Mouse (Mus musculus) ovary, postnatal 36 days (tissue): Measurements from ENCODE around the gene Gm20708.

Experiments used
- DNase-seq: peaks from one replicate; pipeline ENCODE4 v3.0.0; 2022; ENCODE audit warnings: low spot score, mixed read lengths

Gm20708 gene

DNA sequence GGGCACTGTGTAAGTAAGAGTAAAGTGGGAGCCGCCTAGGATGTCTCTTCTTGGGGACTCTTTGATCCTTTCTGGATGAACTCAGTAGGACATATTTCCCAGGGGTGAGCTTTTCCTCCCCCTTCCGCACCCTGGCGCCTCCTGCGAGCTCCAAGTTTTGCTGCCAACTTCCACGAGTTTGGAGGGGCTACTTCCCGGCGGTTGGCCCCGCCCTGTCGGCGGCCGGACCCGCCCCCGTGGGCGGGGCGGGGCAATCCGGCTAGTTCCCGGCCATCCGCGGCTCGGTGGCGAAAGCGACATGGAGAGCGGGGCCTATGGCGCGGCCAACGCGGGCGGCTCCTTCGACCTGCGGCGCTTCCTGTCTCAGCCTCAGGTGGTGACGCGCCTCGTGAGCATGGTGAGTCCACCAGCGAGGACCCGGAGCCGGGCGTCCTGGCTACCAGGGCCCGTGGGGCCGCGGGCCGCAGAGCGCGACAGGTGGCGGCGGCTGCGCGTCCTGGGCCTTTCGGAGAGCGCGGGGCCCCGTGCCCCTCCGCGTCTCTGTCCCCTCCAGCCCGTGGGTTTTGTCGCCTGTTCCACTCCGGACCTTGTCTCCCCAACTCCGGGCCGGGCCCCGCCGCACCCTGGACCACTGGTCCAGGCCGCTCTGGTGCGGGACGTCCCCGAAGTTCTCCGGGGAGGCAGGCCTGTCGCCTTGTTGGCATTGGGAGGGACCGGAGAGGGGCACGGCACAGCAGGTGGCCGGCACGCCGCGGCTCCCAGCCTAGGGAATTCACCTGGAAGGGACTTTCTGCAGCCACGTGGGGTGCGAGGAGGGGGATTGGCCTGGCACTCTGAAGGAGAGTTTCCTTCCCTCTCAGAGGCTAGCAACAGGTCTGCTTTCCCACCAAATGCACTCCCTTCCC is at the start of gene Gm20708, which contains the start of gene Syngr2:
Gene Gm20708, plus strand, starts transcription at position 262 of the 905 bp plus-strand sequence.
Gene Syngr2, plus strand, starts transcription at position 262 of the 905 bp plus-strand sequence.
- peak; percentile 82 for DNase-seq

DNA sequence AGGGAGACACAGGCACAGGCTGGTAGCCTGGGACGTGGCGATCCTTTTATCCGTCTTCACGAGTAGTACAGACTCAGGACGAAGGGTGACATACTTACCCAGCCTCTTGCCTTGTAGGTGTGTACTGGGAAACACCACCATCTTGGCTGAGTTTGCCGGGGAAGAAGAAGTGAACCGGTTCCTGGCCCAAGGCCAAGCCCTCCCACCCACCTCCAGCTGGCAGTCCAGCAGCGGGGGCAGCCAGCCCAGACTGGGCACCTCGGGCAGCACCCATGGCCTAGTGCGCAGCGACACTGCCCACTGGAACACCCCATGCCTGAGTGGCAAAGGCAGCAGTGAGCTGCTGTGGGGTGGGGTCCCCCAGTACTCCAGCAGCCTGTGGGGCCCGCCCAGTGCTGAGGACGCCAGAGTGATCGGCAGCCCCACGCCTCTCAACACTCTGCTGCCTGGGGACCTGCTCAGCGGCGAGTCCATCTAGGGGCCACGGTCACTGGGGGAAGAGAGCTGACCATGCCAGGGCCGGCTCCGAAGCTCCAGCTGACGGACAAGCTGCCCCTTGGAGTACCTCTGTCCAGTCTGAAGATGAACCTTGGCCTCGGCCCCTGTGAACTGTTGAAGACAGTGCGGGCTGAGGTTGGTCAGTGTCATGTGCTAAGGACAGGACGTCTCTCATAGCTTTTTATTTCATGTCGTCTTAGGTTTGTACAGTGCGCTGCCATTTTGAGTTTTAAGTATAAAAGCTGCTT is 48.9 kb upstream of the Gm20708 start:
- no peak for DNase-seq

DNA sequence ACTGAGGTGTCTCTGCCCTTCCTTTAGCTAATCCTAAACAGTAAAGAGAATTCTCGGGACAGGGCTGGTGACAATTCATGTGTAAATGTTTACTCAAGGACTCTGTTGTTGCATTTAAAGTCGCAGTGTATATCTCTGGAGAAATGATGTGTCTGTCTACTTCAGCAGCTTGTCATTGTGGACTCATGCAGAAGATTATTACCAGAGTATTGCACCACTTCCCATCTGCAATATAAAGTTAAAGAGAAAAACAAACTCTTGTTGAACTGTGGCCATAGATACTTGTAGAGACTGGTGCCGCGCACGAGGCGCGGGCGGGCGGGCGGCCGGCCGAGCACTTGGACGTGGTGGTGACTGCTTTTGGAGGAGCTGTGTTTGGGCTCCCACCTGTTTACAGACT is 47.7 kb upstream of the Gm20708 start:
- DNase-seq = no peak

DNA sequence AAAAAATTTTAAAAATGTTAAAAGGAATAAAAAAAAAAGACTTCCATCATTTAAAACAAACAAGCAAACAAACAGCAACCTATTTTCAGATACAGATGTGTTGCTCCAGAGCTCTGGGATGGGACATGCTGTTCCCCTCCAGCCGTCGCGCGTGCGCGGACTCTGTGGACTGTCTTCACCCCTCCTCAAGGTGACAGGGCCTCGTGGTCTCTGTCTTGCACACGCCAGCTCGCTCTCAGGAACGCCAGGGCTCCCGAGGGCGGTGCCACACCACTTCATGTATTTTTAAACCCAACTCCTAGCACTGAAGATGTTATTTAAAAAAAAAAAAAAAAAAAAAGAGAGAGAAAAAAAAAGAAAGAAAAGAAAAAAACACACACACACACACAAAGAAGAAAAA is 47.2 kb upstream of the Gm20708 start:
- DNase-seq = no peak

DNA sequence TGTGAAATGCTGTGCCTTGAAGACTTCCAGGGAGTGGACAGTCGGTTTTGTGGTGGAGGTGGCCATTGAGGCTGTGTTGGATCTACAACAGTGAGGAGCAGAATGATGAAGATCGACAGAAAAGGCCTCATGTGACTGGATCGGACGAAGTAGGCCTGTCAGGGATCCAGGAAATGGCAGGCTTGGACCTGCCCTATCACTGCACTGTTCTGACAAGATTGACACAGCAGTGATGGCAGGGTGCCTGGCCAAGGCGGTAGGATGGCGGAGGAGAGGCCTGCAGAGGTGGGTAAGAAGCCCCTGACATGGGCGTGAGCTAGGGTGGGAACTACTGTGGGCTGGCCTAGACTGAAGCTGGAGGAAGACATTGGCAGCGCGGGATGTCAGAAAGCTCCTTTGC is 45.1 kb upstream of the Gm20708 start:
- DNase-seq = no peak

DNA sequence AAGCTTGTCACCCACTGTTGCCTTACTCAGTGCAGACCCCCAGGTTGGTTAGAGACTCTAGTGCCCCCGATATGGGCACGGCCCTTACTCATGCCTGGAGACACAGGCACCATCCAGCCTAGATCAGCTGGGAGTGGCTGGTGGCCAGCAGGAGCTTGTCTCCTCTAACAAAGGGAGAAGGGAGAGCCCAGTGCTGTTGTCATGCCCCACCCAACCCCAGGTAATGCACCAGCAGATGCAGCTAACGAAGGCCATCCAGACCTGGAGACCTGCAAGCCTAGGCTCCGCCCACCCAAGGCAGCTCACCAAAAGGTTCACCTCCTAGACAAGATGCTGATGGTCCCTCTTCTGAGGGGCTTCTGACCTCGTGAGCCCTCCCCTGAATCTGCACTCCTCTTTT is 44.1 kb upstream of the Gm20708 start:
- no peak for DNase-seq

DNA sequence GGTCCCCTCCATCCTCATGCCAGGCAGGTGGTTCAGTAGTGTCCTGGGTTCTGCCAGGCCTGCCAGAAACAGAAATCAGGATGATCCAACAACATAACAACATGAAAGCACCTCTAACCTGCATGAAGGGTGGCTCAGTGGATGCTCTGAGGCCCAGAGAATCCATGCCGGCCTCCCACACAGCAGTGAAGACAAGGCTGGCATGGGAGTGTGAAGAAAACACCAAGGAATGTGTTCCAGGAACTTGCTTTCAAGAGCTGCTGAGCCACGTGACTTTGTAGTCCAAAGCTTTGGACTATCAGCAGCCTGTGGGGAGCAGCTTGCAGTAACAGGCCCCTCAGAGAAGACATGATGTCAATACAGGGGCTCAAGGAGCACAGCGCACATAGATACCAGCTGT is 43.2 kb upstream of the Gm20708 start:
- no peak for DNase-seq

DNA sequence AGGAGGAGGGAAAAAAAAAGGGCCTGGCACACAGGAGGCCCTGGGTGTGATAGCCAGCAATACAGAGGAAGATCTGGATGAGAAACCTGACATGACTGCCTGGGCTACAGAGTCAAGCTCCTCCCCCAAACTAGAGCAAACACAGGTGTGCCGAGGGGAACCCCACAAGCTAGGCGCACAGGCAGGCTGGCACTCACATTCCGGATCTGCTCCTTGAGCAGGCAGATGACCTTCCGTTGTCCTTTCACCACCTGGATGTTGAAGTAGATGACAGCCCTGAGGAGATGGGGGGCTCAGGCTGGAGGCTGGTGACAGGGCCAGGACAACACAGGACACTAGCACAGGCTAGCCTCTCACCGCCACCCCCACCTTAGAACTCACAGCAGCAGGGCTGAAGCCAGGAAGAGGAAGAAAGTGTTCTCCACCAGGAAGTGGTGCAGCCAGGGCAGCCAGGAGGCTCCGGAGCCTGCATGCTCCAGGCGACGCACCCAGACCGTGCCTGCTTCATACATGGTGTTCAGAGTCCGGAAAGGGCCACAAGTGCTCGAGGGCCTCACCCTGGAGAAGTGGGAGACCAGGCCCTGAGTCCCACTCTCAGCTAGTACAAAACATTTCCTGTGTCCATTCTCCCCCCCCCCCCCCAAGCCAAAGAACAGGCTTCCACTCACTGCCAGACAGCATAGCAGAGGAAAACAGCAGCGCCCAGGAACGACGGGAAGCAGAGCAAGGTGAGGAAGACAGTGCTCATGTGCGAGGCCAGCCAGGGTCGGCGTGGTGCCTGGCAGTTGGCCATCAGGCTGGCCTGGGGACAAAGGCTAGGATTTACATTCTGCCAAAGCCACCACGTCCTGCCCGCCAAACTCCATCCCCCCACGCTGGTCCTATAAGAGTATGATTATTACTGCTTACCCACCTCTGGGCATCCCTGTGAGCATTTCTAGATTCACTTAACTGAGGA is 40.5 kb upstream of the Gm20708 start:
- no peak for DNase-seq

DNA sequence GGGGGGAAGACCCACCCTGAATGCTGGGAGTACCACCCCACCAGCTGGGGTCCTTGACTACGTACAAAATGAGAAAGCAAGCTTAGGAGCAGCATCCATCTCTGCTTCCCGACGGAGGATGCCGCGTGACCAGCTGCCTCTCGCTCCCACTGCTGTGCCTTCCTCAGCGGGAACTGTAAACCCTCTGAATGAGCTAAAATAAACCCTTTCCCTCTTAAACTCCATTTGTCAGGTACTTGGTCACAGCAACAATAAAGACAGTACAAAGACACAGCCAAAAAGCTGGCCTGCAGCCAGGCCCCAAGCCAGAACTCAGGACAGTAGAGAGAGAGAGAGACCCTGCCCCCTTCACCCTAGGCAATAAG is 39.8 kb upstream of the Gm20708 start:
- no peak for DNase-seq

DNA sequence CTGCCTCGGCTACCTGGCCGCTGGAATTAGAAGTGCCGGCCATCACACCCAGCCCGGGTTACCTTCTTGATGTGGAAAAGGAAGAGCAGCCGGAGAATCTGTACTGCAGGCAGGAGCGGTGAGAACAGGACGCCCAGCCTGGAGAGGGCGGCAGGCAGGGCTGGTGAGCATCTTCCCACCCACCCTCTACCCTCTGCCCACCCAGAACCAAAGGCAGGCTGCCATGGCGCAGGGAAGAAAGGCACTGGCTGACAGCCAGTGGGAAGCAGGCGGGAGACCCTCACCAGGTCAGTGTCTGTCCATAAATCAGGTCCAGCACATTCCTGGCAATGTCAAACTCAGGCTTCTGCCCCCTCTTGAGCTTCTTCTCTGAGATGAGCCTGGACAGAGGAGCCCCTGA is 39.1 kb upstream of the Gm20708 start:
- DNase-seq = no peak

DNA sequence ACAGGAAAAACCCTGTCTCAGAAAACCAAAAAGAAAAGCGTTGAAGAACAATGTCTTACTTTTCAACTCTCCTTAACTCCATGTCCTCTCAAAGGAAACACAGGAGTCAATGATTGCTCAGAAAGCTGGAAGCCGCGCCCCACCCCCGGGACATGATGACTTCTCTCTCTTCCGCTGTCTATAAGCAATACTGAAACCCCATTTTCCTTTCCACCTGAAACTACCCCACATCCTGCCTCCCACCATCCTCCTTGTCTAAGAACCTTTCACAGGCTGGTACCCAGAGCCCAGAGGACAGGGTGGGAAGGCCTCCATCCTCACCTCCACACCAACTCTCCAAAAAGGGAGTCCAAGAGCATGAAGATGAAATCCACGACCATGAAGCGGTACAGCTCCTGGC is 37.1 kb upstream of the Gm20708 start:
- DNase-seq = no peak

DNA sequence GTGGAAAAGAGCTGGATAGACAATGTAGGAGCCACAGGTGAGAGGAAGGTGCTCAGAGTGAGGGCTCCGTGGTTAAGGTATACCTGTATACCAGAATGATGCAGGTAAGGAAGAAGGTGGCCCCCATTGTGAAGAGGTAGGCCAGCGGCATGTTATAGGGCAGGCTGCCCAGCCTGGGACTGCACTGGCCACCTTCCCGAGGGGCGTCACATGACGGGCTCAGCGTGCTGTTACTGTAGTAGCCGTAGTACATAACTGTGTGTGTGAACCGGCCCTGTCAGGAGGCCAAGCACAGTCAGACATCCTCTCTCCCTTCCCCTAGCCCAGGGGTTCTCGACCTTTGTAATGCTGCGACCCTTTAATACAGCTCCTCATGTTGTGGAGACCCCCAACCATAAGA is 34.5 kb upstream of the Gm20708 start:
- no peak for DNase-seq

DNA sequence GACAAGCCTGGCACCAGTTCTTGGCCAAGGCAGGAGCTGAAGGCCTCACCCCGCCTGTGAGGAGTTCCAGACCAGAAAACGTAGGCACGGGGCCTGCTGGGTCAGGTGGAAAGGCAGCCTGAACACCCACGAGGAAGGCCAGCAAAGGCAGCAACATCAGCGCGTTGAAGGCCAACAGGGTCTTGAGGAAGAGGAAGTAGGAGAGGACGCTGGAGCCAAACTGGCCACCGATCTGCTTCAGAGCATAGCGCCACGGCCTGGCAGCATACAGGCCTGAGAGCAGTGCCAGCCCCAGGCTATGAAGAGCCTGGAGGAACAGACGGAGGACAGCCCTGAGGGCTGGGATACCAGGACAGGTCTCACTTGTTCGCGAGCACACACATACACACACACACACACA is 33.9 kb upstream of the Gm20708 start:
- DNase-seq = no peak

DNA sequence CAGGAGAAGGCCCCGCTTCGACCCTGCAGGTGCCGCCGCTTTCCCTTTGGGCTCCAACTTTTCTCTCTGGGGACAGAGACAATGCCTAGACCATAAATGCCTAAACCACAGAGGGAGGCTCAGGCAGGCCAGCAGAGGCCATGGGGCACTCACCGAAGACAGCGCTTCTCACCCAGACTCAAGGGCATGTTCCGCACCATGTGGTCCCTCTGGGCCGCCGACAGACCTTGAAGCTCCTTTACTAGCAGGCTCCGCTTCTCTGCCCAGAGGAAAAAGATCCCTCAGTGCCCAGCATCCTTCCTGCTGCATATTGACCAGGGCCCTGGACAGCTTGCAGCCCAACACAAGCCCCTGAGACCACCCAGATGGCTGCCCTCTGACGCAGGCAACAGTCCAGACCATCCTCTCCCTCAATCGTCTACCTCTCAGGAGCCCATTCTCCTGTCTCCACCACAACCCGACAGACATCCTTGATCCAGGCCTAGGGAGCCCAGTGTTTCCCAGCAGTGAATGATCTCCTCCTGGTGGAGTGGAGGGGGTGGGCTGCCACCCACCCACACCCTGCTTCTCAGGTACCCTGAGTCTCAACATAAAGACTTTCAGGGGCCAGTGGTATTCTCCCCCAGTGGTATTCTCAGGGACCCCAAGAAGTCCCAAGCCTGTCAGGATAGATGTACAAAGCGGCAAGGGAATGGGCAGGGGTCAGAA is 33.2 kb upstream of the Gm20708 start:
- peak; percentile 34 for DNase-seq

DNA sequence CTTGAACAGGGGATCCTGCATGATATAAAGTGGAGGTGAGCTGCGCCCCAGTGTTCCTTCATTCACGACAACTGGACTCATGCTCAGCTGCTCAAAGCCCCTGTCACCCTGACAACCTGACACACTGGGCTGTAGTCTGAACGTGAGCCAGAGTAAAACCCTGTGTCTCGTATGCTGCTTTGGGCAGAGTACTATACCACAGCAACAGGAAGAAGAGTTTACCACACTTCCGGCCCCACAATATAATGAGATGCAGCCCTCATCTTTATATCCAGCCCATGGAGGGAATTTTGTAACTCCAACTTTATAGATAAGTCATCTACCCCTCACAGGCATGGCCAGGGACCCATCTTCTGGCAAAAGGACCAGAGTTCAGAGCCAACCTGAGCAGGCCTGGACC is 32.4 kb upstream of the Gm20708 start:
- DNase-seq = no peak

DNA sequence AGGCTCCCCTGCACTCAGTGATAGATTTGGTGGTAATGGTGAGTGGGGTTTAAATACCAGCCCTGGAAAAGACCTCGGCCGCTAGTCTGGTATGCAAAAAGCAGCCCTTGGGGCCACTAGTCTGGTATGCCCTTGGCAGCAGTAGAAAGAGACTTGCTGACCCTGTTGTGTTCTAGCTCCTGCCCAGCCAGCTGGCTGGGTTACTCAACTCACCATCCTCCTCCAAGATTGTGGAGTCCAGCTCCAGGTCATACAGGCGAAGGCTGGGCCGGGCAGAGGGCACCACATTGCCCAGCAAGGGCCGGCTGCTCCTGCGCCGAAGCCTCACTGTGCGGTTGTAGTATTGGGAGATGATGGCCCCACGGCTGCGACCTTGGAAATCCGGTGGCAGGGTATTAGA is 31.4 kb upstream of the Gm20708 start:
- DNase-seq = peak; percentile 34

DNA sequence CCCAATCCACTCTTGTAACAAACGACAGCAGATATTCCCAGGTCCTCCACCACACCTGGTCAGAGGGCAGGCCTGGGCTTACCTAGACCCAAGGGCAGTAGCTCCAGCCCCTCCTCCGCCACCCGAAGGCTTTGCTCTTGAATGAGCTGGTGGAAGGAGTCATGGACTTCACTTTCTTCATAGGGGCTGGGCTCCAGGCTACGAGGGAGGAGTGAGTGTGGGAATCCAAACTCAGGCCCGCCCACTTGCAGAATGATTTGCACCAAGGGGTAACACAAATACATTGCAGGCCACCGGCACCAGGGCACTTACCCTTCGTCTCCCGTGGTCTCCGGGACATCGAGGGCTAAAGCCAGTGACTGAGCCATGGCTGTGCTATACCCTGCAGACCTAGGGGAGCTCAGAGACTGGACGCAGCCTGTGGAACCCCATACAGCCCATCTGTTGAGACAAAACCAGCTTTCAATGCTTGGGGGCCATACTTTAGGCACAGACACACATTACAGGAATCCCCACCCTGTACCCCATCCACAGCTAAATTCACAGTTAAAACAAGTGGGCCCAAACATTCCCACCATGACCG is 30.5 kb upstream of the Gm20708 start:
- peak; percentile 28 for DNase-seq

DNA sequence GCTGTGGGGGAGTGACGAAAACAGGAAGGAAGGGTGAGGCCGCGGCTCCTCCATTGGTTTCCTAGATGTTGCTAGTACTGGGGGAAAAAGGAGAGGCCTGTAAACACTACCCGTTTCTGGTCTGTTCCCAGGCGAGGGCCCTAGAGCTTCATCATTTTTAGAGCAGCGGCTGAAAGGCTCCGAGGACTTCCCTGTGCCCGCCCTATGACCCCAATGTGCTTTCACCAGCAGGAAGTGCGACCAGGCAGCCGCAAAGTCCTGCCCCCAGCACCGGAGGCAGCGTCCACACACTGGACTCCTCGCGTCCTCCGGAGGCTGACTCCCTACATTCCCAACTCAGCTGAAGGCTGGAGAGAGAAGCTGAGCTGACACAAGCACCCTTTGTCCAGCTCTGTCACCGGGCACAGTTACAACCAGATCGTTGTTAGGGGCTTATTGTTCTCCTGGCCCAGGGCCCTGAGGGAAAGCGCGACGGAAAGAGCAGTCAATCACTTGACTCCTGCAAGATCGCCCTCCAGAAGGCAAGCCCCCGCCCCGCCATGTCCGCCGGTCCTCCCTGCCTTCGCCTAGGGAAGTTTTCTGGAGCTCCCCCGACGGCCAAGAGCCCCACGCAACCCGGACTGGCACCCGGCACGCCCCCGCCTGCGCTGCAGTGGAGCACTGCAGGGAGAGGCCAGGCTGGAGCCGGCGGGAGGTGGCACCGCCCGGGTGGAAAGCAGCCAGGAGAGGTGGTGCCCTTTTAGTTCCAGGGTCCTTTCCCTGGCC is 29.9 kb upstream of the Gm20708 start:
- DNase-seq = peak; percentile 75

DNA sequence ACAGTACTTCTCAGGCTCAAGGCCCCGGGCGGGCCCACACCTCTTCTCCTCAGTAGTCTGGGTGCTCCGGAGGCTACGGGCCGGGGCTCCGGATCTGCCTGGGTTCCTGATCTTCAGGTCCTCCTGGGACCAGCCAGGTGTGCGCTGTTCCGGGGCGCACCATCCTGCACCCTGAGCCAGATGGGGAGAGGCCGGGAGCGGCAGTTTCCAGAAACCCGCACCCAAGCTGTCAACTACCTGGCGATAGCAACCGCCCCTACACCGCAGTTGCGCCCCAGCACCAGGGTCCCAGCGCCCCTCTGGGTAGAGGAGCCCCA is 29.3 kb upstream of the Gm20708 start:
- no peak for DNase-seq

DNA sequence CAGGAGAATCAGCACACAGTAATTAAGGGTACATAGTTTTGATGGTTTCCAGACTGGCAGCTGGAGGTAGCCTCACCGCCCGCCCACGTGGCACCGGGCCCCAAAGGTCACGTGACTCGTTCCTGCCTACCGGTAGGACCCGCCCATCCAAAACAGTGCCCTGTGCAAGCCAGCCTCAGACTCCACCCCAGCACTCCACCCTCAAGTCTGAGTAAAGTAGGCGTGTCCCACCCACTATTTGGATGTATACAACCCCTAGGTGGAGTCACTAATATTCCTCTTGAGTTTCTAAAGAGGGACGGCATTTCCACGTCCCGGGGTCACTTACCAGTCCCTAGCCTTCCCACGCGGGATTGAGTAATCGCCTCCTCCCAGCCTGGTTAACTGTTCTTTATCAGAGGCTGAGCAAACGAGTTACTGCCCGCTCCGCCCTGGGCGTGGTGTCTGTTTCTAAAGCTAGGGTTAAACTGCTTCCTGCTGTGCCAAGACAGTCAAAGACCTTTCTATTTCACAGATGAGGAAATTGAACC is 28.8 kb upstream of the Gm20708 start:
- DNase-seq = peak; percentile 84
